Mouse (Mus musculus): ENCODE data around the gene Adamts10. TPM values are rescaled to one million over a fixed set of nuclear protein-coding genes. Genes with fewer than 3 reads are reported as not detected.

Gene Adamts10
- polyA plus RNA-seq, 1 experiment = 107 TPM

DNA sequence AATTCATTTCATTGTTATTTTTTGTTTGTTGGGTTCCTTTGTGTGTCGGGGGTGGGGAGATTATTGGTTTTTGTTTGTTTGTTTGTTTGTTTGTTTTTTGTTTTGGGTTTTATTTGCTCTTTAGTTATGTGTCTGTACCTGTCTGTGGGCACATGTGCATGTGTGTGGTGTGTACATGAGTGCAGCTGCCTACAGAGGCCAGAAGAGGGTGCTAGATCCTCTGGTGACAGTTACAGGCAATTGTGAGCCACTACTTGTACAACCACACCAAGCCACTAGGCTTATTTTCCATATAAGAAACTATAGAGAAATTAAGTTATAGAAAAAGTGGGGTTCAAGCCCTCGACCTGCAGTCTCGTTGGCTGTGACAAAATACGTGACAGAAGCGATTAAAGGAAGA is 10.1 kb upstream of the Adamts10 start:
- no peak for DNase-seq (ENCODE audit: low read depth)
- TF ChIP-seq CTCF (IDR thresholded peaks at IDR 0.05; ENCODE audit: borderline replicate concordance, extremely low read depth, insufficient read depth, insufficient read length) = peak; percentile 21; the same call in 1 of the 2 replicates
- no peak for TF ChIP-seq POLR2A (IDR thresholded peaks at IDR 0.05; ENCODE audit: borderline replicate concordance, extremely low read depth, insufficient read depth, insufficient read length, poor library complexity, severe bottlenecking)

DNA sequence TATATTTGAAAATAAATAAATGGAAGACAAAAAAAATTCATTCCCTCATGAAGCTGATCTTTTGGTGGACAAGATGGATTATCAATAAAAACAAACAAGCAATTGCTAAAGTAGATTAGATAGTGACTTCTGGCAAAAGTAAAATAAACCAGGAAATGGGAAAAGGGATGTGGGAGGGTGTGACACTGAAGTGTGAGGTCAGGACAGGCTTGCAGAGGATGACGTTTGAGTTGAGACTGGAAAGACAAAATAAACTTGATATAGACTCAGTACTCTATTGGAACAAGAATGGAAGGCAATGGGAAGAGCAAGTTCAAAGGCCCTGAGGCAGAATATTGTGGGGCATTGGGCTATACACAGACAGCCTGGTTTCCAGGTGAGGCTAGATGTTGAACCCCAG is 3.6 kb upstream of the Adamts10 start:
- DNase-seq (ENCODE audit: low read depth) = no peak
- no peak for TF ChIP-seq POLR2A (IDR thresholded peaks at IDR 0.05; ENCODE audit: borderline replicate concordance, extremely low read depth, insufficient read depth, insufficient read length, poor library complexity, severe bottlenecking)
- no peak for TF ChIP-seq CTCF (IDR thresholded peaks at IDR 0.05; ENCODE audit: borderline replicate concordance, extremely low read depth, insufficient read depth, insufficient read length)

DNA sequence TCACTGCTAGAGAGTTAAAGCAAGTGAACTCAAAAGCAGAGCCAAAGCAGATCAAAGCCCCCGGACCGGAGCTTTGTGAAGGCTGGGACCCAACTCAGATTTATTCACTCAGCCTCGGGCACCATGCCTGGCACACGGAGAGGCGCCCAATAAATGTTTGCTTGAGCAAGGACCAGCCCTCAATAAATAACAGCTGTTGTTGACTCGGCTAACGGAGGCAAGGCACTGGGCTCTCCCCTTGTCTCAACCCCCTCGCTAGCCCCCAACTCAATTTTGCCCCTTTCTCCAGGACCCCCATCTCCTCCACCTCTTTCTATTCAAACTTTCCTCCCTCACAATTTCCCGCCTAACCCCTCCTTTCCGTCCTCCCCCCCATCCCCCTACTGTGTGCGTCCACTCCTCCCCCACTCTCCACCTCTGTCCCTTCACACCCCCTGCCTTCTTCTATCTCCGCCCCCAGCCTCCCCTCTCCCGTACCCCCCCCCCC is 530 bp upstream of the Adamts10 start:
- TF ChIP-seq POLR2A (IDR thresholded peaks at IDR 0.05; ENCODE audit: borderline replicate concordance, extremely low read depth, insufficient read depth, insufficient read length, poor library complexity, severe bottlenecking) (no peak), CTCF (IDR thresholded peaks at IDR 0.05; ENCODE audit: borderline replicate concordance, extremely low read depth, insufficient read depth, insufficient read length) (no peak)
- DNase-seq (ENCODE audit: low read depth) = peak; percentile 69

- DNase-seq (ENCODE audit: low read depth) = peak; percentile 23
- TF ChIP-seq POLR2A (IDR thresholded peaks at IDR 0.05; ENCODE audit: borderline replicate concordance, extremely low read depth, insufficient read depth, insufficient read length, poor library complexity, severe bottlenecking) (no peak), CTCF (IDR thresholded peaks at IDR 0.05; ENCODE audit: borderline replicate concordance, extremely low read depth, insufficient read depth, insufficient read length) (no peak)
These were observed 886 bp downstream of the Adamts10 start for GRCm38 (mm10) chr17:33524806-33525373.

GRCm38 (mm10) chr17:33526506-33526905 is 2.5 kb downstream of the Adamts10 start:
- peak; percentile 32 for DNase-seq (ENCODE audit: low read depth)

DNA sequence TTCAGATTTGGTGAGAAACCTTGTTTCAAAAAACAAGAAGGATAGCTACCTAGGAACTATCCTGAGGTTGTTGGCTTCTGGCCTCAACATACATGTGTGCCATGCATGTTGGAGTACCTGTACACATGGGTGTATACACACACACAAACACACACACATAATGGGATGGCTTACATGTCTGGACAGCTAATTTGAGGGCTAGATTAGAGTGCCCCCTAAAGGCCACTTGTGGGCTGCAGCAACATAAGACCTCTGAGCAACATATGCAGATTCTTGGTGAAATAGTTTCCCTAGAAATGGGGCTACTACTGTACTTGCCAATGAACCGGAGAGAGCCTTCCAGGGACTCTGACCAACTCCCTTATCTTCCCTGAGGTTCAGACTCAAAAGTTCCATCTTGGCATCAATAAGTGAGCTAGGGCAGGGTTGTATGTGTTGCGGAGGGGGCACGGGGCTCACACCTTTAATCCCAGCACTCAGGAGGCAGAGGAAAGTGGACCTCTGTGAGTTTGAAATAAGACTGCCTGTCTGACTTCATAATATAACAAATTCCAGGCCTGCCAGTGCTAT is 15.2 kb downstream of the Adamts10 start:
- TF ChIP-seq CTCF (IDR thresholded peaks at IDR 0.05; ENCODE audit: borderline replicate concordance, extremely low read depth, insufficient read depth, insufficient read length) (peak; percentile 67; the same call in 1 of the 2 replicates), POLR2A (IDR thresholded peaks at IDR 0.05; ENCODE audit: borderline replicate concordance, extremely low read depth, insufficient read depth, insufficient read length, poor library complexity, severe bottlenecking) (no peak)
- peak; percentile 79 for DNase-seq (ENCODE audit: low read depth)

More at GRCm38 (mm10) chr17:33526506-33526905, 2.5 kb downstream of the Adamts10 start:
- no peak for TF ChIP-seq POLR2A (IDR thresholded peaks at IDR 0.05; ENCODE audit: borderline replicate concordance, extremely low read depth, insufficient read depth, insufficient read length, poor library complexity, severe bottlenecking)
- TF ChIP-seq CTCF (IDR thresholded peaks at IDR 0.05; ENCODE audit: borderline replicate concordance, extremely low read depth, insufficient read depth, insufficient read length) = no peak

GRCm38 (mm10) chr17:33539878-33540277 is 15.9 kb downstream of the Adamts10 start:
- DNase-seq (ENCODE audit: low read depth) = no peak
- TF ChIP-seq CTCF (IDR thresholded peaks at IDR 0.05; ENCODE audit: borderline replicate concordance, extremely low read depth, insufficient read depth, insufficient read length) (no peak), POLR2A (IDR thresholded peaks at IDR 0.05; ENCODE audit: borderline replicate concordance, extremely low read depth, insufficient read depth, insufficient read length, poor library complexity, severe bottlenecking) (no peak)

GRCm38 (mm10) chr17:33549212-33549611 is 25.2 kb downstream of the Adamts10 start:
- no peak for DNase-seq (ENCODE audit: low read depth)
- TF ChIP-seq POLR2A (IDR thresholded peaks at IDR 0.05; ENCODE audit: borderline replicate concordance, extremely low read depth, insufficient read depth, insufficient read length, poor library complexity, severe bottlenecking) (no peak), CTCF (IDR thresholded peaks at IDR 0.05; ENCODE audit: borderline replicate concordance, extremely low read depth, insufficient read depth, insufficient read length) (no peak)

DNA sequence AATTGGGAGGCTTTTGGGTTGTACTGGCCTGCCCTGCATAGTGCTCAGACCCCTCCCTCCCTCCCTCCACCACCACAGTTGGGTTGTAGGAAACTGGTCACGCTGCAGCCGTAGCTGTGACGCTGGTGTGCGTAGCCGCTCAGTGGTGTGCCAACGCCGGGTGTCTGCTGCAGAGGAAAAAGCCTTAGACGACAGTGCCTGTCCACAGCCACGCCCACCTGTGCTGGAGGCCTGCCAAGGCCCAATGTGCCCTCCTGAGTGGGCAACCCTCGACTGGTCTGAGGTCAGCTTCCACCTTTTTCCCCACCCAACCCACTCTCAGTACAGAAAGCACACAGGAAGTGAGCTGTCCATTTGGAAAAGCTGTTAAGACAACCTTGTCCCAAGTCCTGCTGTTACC is 26.4 kb downstream of the Adamts10 start:
- TF ChIP-seq POLR2A (IDR thresholded peaks at IDR 0.05; ENCODE audit: borderline replicate concordance, extremely low read depth, insufficient read depth, insufficient read length, poor library complexity, severe bottlenecking) (no peak), CTCF (IDR thresholded peaks at IDR 0.05; ENCODE audit: borderline replicate concordance, extremely low read depth, insufficient read depth, insufficient read length) (no peak)
- DNase-seq (ENCODE audit: low read depth) = no peak

DNA sequence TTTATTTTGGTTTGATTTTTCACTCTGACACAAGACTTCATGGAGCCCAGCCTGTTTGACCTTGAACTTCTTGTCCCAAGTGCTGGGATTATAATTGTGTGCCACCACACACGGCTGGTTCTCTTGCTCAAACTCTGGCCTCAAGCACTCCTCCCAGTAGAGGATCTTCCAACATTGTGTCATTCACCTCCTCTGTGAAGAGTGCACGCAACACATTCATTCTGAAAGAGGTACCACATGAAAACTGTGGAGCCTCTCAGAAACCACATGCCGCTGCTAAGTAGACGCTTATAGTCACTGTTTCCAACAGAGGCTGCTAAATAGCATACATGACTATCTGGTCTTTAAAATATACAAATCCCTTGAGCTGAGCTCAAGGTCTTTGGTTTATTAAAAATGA is 28.1 kb downstream of the Adamts10 start:
- DNase-seq (ENCODE audit: low read depth) = no peak
- TF ChIP-seq POLR2A (IDR thresholded peaks at IDR 0.05; ENCODE audit: borderline replicate concordance, extremely low read depth, insufficient read depth, insufficient read length, poor library complexity, severe bottlenecking) = no peak
- no peak for TF ChIP-seq CTCF (IDR thresholded peaks at IDR 0.05; ENCODE audit: borderline replicate concordance, extremely low read depth, insufficient read depth, insufficient read length)

GRCm38 (mm10) chr17:33552964-33553363 is 29.0 kb downstream of the Adamts10 start:
- TF ChIP-seq POLR2A (IDR thresholded peaks at IDR 0.05; ENCODE audit: borderline replicate concordance, extremely low read depth, insufficient read depth, insufficient read length, poor library complexity, severe bottlenecking) = no peak
- TF ChIP-seq CTCF (IDR thresholded peaks at IDR 0.05; ENCODE audit: borderline replicate concordance, extremely low read depth, insufficient read depth, insufficient read length) = peak; percentile 58
- DNase-seq (ENCODE audit: low read depth) = peak; percentile 40

DNA sequence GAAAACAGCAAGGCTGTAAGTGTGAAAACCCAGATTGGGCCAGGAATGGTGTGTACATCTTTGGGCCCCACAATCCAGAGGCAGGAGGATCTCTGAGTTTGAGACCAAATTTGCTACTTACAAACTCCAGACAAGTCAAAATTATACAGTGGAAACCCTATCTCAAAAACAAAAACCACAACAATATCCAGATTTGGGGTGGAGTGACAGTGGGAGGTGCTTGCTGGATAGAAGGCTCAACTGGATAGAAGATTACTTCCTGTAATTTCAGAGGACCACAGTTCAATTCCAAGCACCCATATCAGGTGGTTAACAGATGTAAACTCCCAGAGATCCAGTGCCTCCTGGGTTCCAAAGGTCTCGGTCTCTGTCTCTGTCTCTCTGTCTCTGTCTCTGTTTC is 30.5 kb downstream of the Adamts10 start:
- no peak for TF ChIP-seq CTCF (IDR thresholded peaks at IDR 0.05; ENCODE audit: borderline replicate concordance, extremely low read depth, insufficient read depth, insufficient read length)
- no peak for TF ChIP-seq POLR2A (IDR thresholded peaks at IDR 0.05; ENCODE audit: borderline replicate concordance, extremely low read depth, insufficient read depth, insufficient read length, poor library complexity, severe bottlenecking)
- DNase-seq (ENCODE audit: low read depth) = no peak
